Mouse (Mus musculus) limb, embryonic 11.5 days (tissue): ENCODE results near the gene Bbc3. TPM values are rescaled to one million over a fixed set of nuclear protein-coding genes. Genes with fewer than 3 reads are reported as not detected.

Experiments
- ATAC-seq: fragments of 200-750 bp; cut with Nextera tagmentation; 2 replicates; pipeline ENCODE4 v1.8.0; 2017; ENCODE audit warnings: low read depth; ENCODE audit not compliant: insufficient number of reproducible peaks, low FRiP score, low TSS enrichment
- DNase-seq: peaks from one replicate; pipeline ENCODE4 v3.0.0-alpha.2; 2015; ENCODE audit warnings: low spot score
- H3K27ac ChIP-seq: fragments of 300-500 bp; sonication (generic); replicated peaks from 2 replicates; pipeline ENCODE4 v1.5.1; 2014; ENCODE audit warnings: low read depth, mild to moderate bottlenecking, low read length
- H3K27me3 ChIP-seq: fragments of 300-500 bp; sonication (generic); 2 replicates; pipeline ENCODE4 v1.6.1; 2014; ENCODE audit warnings: mild to moderate bottlenecking, low read length, mixed read lengths; ENCODE audit not compliant: control insufficient read depth, insufficient read depth
- H3K36me3 ChIP-seq: fragments of 300-500 bp; sonication (generic); 2 replicates; pipeline ENCODE4 v1.6.1; 2014; ENCODE audit warnings: mild to moderate bottlenecking, low read length, moderate library complexity, mixed read lengths; ENCODE audit not compliant: control insufficient read depth, insufficient read depth
- H3K4me1 ChIP-seq: fragments of 300-500 bp; sonication (generic); 2 replicates; pipeline ENCODE4 v1.6.1; 2014; ENCODE audit warnings: low read length, mixed read lengths; ENCODE audit not compliant: control insufficient read depth, insufficient read depth
- H3K4me2 ChIP-seq: fragments of 300-500 bp; sonication (generic); 2 replicates; pipeline ENCODE4 v1.6.1; 2014; ENCODE audit warnings: low read depth, mild to moderate bottlenecking, moderate library complexity; ENCODE audit not compliant: severe bottlenecking
- H3K4me3 ChIP-seq: fragments of 300-500 bp; sonication (generic); 2 replicates; pipeline ENCODE4 v1.5.1; 2014; ENCODE audit warnings: low read depth, low read length
- H3K9ac ChIP-seq: fragments of 300-500 bp; sonication (generic); 2 replicates; pipeline ENCODE4 v1.6.1; 2014; ENCODE audit warnings: mild to moderate bottlenecking, low read length
- H3K9me3 ChIP-seq: fragments of 300-500 bp; sonication (generic); 2 replicates; pipeline ENCODE4 v1.6.1; 2016; ENCODE audit warnings: low read length; ENCODE audit not compliant: control insufficient read depth
- WGBS: fragments of 180-500 bp; shearing (Covaris S2); extraction: QIAGEN DNeasy Blood & Tissue Kit; methylation state at CpG from one replicate; pipeline ENCODE4 v1.1.7; 2014; 5-methylcytosine and 5-hydroxymethylcytosine counted together
- polyA plus RNA-seq: library from polyadenylated mRNA; unstranded; fragments of >200 nt; fragmentation: Nextera tagmentation; extraction: Ambion mirVana; gene quantifications from 2 replicates; pipeline ENCODE4 v1.2.1, GENCODE M21; 2014

Gene Bbc3
- polyA plus RNA-seq, 1 experiment from 2014 or later: 6.8 TPM

DNA sequence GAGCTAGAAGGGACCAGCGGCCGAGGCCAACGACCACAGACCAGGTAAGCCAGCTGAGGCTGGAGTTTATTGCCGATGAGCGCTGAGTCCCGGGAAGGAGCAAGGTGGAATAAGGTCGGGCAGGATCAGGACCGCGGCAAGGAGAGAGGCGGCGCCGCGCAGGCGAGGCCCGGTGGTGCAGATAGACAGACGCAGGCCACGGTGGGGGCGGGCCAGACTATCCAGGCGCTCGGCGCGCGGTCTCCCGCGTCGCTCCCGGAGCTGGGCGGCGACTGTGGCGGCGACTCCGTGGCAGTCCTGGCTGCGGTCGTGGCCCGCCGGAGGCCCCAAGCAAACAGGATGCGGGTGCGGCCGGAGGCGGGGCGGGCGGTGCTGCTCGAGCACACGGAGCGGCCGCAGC, 35.5 kb upstream of the Bbc3 start:
- ATAC-seq (peak; percentile 75), DNase-seq (peak; percentile 74)
- Histone ChIP-seq H3K4me3 (peak overlapping the region; percentile 66), H3K9ac (peak overlapping the region; percentile 61), H3K27ac (peak overlapping the region; percentile 80), H3K9me3 (no peaks in the 10 kb centered on the region), H3K36me3 (peaks cover 7% of the 10 kb centered on the region), H3K27me3 (no peaks in the 10 kb centered on the region), H3K4me2 (peak overlapping the region; percentile 98), H3K4me1 (peaks cover 14% of the 10 kb centered on the region)
- whole genome bisulfite sequencing: under 1% methylated on average over 43 of the region's 46 CpGs

DNA sequence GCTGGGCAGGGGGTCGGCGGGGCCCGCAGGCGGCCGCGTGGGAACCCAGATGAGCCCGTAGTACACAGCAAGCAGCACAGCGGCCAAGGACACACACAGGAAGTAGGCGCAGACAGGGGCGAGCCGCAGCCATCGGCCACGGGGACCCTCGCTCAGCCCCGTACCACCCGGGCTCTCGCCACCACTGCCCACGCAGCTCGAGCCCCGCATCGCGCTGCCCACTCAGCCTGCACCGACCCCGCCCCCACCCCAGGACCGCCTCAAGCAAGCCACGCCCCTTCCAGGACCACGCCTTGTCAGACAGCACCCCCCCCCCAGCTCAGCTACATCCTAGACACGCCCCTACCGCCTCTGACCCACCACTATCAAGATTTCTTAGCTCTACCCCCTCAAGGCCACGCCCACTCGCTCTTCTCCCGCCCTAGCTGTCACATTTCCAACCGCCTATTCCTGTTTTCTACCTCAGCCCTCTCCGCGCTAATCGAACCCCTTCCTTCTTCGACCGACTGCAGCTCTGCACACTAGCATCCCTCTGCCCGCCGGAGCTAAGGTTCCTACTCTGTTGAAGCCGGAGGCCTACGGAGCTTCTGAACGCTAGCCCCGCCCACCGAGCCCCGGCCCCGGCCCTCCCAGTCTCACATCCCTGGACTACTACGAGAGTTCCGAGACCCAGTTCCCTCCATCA, 35.0 kb upstream of the Bbc3 start, which contains the start of gene Inafm1:
Gene Inafm1 (minus strand): TSS at position 537 of the 685 bp plus-strand sequence.
- Histone ChIP-seq H3K4me2 (peak within 1 kb of the TSS; percentile 98), H3K36me3 (peaks cover 9% of the 10 kb centered on the region), H3K4me1 (peaks cover 14% of the 10 kb centered on the region), H3K4me3 (peak within 1 kb of the TSS; percentile 66), H3K9ac (peak within 1 kb of the TSS; percentile 61), H3K9me3 (no peaks in the 10 kb centered on the region), H3K27me3 (no peaks in the 10 kb centered on the region), H3K27ac (peak within 1 kb of the TSS; percentile 80)
- 1% methylated on average over 34 of the region's 49 CpGs for WGBS
- DNase-seq (peak; percentile 90), ATAC-seq (peak; percentile 82)

DNA sequence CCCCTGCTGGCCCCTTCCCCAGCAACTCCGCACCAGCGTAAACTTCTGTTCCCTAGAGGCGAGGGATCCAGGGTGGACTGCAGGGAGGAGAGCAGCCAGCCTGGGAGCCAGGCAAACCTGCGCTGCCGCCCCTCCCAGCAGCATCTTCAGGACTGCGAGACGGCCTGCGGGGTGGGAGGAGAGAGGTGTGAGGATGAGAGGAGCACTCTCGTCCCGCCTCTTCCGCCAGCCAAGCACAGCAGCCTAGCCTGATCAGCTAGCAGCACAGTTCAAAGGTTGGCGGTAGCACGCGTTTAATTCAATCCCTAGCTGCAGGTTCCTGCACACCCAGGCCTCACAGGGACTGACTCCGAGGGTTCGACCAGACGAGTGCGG, 34.4 kb upstream of the Bbc3 start:
- Histone ChIP-seq H3K9me3 (no peaks in the 10 kb centered on the region), H3K9ac (peak overlapping the region; percentile 52; the same call in 1 of the 2 replicates), H3K4me1 (peaks cover 14% of the 10 kb centered on the region), H3K27me3 (no peaks in the 10 kb centered on the region), H3K4me3 (peak overlapping the region; percentile 66), H3K4me2 (peak overlapping the region; percentile 98), H3K36me3 (peaks cover 10% of the 10 kb centered on the region), H3K27ac (peak overlapping the region; percentile 56; the same call in 1 of the 2 replicates)
- ATAC-seq: peak; percentile 57
- no peak for DNase-seq
- WGBS: under 1% methylated on average over 18 of the region's 18 CpGs

DNA sequence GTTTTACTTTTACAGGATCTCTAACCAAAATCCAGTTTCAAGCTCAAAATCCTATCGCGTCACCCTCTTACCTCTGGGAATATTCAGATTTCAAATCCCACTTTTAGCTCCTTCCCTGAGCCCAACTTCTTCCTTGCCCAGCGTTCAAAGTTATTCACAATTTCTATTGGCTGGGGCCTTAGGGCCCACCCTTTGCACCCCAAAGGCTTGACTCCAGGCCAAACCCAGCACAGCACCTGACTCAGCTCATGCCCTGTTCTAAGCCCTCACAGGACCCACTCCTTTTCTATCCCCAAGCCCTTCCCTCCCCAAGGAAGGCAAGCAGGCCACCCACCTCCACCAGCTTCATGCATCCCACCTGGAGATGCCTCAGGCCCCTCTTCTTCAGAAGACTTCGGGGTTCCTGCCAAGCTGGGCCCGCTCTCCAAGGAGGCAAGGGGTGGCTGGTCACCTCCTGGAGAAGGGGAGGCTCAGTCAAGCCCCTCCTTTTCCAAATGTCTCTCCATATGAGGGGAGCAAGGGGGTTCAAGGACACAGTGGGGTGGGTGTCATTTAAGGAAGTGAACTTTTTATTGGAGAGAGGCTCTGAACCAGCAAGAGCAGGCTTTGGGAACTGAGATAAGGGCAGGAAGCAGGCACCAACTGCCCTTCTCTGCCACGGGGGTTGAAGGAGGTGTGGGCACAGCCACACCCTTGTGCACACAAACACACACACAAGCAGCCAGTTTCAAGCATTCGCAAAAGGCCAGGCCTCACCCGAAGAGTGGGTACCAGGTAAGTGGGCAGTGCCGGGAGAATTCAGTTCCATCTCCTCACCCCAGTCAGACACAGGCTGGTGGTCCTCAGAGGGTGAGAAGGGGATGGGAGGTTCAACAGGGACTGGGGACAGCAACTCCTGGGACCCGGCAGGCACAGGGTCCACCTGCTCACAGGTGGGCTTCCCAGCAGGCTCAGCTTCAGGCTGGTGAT, 33.0 kb upstream of the Bbc3 start:
- no peaks in the 10 kb centered on the region for H3K9me3 ChIP-seq
- no peak overlapping the region for H3K27ac ChIP-seq
- 83% methylated on average over 10 of the region's 10 CpGs for WGBS
- H3K4me3 ChIP-seq: no peak overlapping the region
- no peak overlapping the region for H3K4me2 ChIP-seq
- DNase-seq: no peak
- H3K9ac ChIP-seq: no peak overlapping the region
- no peaks in the 10 kb centered on the region for H3K27me3 ChIP-seq
- peaks cover 14% of the 10 kb centered on the region for H3K4me1 ChIP-seq
- peaks cover 10% of the 10 kb centered on the region for H3K36me3 ChIP-seq
- no peak for ATAC-seq

DNA sequence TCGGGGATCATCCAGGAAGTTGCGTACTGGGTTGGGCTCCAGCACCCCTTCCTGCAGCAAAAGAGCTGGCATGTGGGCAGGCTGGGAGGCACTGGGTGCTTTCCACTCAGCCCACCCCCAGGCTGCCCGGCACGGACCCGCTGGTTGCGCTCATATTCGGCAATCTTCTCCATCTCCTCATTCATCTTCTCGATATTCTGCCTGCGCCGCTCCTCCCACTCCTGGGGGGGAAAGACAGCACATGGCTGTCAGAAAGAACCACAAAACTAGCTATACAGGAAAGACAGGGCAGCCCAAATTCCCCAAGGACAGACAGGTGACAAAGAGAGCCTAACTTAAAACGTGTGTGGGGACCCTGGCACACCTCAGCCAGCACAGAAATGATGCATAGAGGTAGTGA, 27.5 kb upstream of the Bbc3 start:
- WGBS: 87% methylated on average over 11 of the region's 11 CpGs
- Histone ChIP-seq H3K4me2 (no peak overlapping the region), H3K4me3 (no peak overlapping the region), H3K9ac (no peak overlapping the region), H3K36me3 (peaks cover 21% of the 10 kb centered on the region), H3K4me1 (0 out of 2 replicates have a peak, but pooled peaks cover 5% of the 10 kb centered on the region), H3K9me3 (no peaks in the 10 kb centered on the region), H3K27ac (no peak overlapping the region), H3K27me3 (no peaks in the 10 kb centered on the region)
- no peak for DNase-seq
- ATAC-seq: no peak

DNA sequence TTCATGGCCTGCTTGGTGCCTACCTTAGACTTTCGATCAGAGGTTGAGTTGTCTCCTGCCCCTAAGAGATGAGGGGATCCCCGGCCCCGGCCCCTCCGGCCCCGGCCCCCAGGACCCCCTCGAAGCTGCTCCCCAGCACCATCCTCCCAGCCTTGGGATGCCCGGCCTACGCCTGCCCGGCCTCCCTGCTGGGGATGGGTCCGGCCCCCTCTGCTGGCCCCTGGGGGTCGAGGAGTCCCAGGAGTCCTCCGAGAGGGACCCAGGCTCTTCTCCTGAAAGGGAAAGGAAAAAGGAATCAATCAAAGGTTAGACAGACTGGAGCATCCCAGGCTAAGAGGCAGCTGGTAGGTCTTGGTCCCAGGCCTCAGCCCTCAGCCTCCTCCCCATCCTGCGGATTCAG, 25.9 kb upstream of the Bbc3 start:
- no peak for ATAC-seq
- H3K4me1 ChIP-seq: 0 out of 2 replicates have a peak, but pooled peaks cover 5% of the 10 kb centered on the region
- H3K9me3 ChIP-seq: no peaks in the 10 kb centered on the region
- 84% methylated on average over 13 of the region's 13 CpGs for WGBS
- peaks cover 14% of the 10 kb centered on the region; the same call in 1 of the 2 replicates for H3K36me3 ChIP-seq
- no peaks in the 10 kb centered on the region for H3K27me3 ChIP-seq
- DNase-seq: no peak
- H3K4me2 ChIP-seq: no peak overlapping the region
- no peak overlapping the region for H3K27ac ChIP-seq
- no peak overlapping the region for H3K4me3 ChIP-seq
- no peak overlapping the region for H3K9ac ChIP-seq

DNA sequence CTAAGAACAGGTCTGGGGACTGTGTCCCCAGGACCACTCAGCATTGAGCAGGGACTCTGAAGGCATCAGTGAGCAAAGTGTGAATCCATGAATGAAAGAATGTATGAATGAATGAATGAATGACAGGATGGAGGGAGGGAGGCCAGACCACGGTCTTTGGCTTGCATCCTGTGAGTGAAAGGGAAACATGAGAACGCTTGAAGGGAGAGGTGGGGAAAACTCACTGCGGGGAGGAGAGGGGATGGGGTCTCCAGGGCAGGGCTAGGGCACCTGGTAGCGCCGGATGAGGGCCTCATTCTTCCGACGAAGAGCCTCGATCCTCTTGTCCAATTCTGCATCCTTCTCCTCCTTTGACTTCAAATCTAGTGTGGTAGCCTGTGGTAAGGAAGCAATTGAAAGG, 24.2 kb upstream of the Bbc3 start:
- Histone ChIP-seq H3K9ac (no peak overlapping the region), H3K9me3 (no peaks in the 10 kb centered on the region), H3K4me1 (0 out of 2 replicates have a peak, but pooled peaks cover 5% of the 10 kb centered on the region), H3K27ac (no peak overlapping the region), H3K27me3 (no peaks in the 10 kb centered on the region), H3K36me3 (peaks cover 10% of the 10 kb centered on the region; the same call in 1 of the 2 replicates), H3K4me2 (no peak overlapping the region), H3K4me3 (no peak overlapping the region)
- no peak for DNase-seq
- WGBS: 89% methylated on average over 8 of the region's 8 CpGs
- no peak for ATAC-seq

DNA sequence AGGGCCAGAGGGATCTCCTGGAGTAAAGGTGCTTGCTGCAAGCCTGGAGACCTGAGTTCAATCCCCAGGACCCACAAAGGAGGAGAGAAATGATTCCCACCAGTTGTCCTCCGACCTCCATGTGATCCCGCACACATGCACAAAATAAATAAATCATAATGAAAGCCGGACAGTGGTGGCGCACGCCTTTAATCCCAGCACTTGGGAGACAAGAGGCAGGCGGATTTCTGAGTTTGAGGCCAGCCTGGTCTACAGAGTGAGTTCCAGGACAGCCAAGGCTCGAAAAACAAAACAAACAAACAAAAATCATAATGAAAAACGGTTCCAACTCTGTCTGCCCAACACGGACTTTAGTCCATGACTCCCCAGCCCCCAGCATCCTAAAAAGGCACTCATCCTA, 23.3 kb upstream of the Bbc3 start:
- peaks cover 10% of the 10 kb centered on the region; the same call in 1 of the 2 replicates for H3K36me3 ChIP-seq
- WGBS: 68% methylated on average over 9 of the region's 9 CpGs
- H3K4me2 ChIP-seq: peak overlapping the region; percentile 53; the same call in 1 of the 2 replicates
- H3K4me1 ChIP-seq: 0 out of 2 replicates have a peak, but pooled peaks cover 5% of the 10 kb centered on the region
- H3K9me3 ChIP-seq: no peaks in the 10 kb centered on the region
- no peak overlapping the region for H3K4me3 ChIP-seq
- ATAC-seq: no peak
- H3K27me3 ChIP-seq: no peaks in the 10 kb centered on the region
- no peak for DNase-seq
- H3K27ac ChIP-seq: no peak overlapping the region
- no peak overlapping the region for H3K9ac ChIP-seq
